Mouse (Mus musculus): ENCODE results near the gene Enpep. TPM values are rescaled to one million over a fixed set of nuclear protein-coding genes. Genes with fewer than 3 reads are reported as not detected.

Enpep gene
- 1.2 and 1.4 TPM in 2 replicates for polyA plus RNA-seq (2012; rRNA removed)

DNA sequence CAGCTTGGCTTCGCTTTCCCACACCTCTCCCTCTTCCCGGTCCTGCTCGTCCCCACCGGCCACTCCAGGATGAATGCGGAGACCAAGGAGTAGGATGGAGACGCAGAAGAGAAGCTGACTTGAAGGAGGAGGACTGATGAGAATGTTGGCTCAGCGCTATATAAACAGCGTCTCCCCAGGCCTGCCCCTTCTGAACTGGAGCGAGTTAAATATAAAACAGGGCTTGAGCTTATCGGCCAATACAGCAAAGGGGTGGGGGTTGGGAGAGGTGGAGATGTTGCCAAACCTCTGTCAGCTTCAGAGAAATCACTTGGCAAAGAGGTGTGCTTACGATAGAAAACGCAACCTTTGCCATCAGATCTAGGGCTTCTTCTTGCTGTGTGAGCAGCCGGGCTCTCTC lies at the start of gene Enpep:
TSS of gene Enpep (minus strand) at position 135 of the 400 bp plus-strand sequence.

Other genes with a start within 250 kb of the Enpep start
- 21.6 and 32.3 TPM in 2 replicates for gene Pitx2, start 132.8 kb downstream of the Enpep start, polyA plus RNA-seq (2012; rRNA removed)
- gene Elovl6, start 199.6 kb upstream of the Enpep start, polyA plus RNA-seq (2012; rRNA removed): 29.5 and 37.6 TPM in 2 replicates

Data from central nervous system, embryonic 11.5 days (tissue).